Comparison of ENCODE assay signal across 21 mouse cellular contexts in the genomic region with DNA sequence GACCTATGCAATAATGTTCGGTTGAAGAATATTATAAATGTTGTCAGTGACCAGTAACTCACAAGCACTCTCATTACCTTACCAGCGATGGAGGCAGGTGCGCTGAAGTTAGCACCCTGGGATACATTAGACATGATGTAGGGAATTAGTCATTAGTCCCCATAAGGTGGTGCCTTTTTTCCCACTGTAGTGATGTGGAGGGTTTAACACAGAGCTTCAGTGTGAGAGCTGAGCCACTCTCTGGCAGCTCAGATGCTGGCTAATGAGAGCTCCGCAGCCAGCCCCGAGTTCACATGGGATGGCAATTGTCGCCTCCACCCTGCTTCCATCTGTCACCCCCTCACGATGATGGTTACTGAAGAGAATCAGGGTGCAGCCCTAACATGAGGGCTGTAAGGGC.
"Had no signal": no experiment of that assay in that cellular context is flagged by ENCODE, and none has a peak within 500 bp of the region (broad histone marks: within the 10 kb centered on the region; RNA-seq: fewer than 3 reads in every experiment).

No protein-coding gene starts in this region.

- DNase-seq: kidney, adult 2 months; kidney, postnatal 25 days; liver; lung, adult 18-20 months; lung, postnatal 10 days; lung, postnatal 36 days; right cerebral cortex, adult 18-20 months; right cerebral cortex, postnatal 14 days; right cerebral cortex, postnatal 4 days; thymus, adult 2 months; thymus, postnatal 14 days; thymus, postnatal 4 days had no signal

- H3K9ac ChIP-seq: liver, embryonic 12.5 days; liver, embryonic 15.5 days; lung, embryonic 15.5 days; midbrain, embryonic 12.5 days; midbrain, embryonic 15.5 days had no signal

- H3K9me3 ChIP-seq: liver, embryonic 12.5 days; liver, embryonic 15.5 days; lung, embryonic 15.5 days; midbrain, embryonic 12.5 days; midbrain, embryonic 15.5 days had no signal

- H3K4me2 ChIP-seq: liver, embryonic 12.5 days; liver, embryonic 15.5 days; lung, embryonic 15.5 days; midbrain, embryonic 12.5 days; midbrain, embryonic 15.5 days had no signal

- H3K4me3 ChIP-seq: liver, embryonic 12.5 days; liver, embryonic 15.5 days; lung, embryonic 15.5 days; megakaryocyte, embryonic 14.5 days; midbrain, embryonic 12.5 days; midbrain, embryonic 15.5 days had no signal

- ATAC-seq: intestine, postnatal 0 days; liver, embryonic 12.5 days; midbrain, embryonic 15.5 days had no signal

- H3K27ac ChIP-seq: kidney, postnatal 0 days; liver, embryonic 12.5 days; liver, embryonic 15.5 days; lung, embryonic 15.5 days; midbrain, embryonic 12.5 days; stomach, postnatal 0 days had no signal

- H3K4me1 ChIP-seq: liver, embryonic 12.5 days; liver, embryonic 15.5 days; lung, embryonic 15.5 days; megakaryocyte, embryonic 14.5 days had no signal

- H3K36me3 ChIP-seq: liver, embryonic 12.5 days; liver, embryonic 15.5 days; lung, embryonic 15.5 days; midbrain, embryonic 12.5 days; midbrain, embryonic 15.5 days had no signal

- H3K27me3 ChIP-seq: liver, embryonic 15.5 days; midbrain, embryonic 15.5 days had no signal
